Mouse (Mus musculus): ENCODE measurements around the gene Pdcd7.
A peak's percentile ranks its signal among the peaks of the same experiment; 100 is the strongest.

Pdcd7 gene

DNA sequence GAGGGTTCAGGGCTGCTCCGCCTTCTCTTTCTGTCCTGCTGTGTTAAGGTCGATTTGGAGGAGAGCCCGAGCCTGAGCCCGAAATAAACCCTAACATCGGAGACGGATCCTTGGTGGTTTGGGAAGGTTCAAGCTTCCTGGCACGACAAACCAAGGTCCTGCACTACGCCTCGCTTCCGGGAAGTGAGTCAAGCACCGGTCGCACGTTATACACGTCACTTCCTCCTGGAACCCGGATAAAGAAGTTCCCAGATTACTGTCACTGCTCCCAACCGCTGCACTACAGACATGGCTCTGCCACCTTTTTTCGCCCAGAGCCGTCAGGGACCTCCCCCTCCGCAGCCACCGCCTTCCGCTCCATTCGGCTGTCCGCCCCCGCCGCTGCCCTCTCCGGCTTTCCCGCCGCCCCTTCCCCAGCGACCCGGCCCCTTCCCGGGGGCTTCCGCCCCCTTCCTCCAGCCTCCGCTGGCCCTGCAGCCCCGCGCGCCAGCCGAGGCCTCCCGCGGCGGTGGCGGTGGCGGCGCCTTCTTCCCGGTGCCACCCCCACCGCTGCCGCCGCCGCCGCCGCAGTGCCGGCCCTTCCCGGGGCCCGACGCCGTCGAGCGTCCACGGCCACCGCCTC is at the start of gene Pdcd7:
Gene Pdcd7, plus strand, starts transcription at position 251 of the 622 bp plus-strand sequence.
- DNase-seq = peak; percentile 96

DNA sequence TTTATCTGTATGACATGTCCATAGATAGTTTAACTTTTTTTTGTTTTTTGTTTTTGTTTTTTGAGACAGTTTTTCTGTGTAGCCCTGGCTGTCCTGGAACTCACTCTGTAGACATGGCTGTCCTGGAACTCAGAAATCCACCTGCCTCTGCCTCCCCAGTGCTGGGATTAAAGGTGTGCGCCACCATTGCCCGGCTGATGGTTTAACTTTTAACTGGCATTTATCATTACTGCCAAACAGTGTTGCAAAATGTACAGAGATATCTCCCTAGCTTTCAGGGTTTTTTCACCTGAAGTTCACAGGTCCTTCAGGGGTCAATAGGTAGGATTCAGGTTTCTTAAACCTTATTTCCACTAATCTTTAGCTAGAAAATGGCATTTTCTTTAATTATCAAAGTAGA is 48.8 kb upstream of the Pdcd7 start:
- no peak for DNase-seq

GRCm38 (mm10) chr9:65298761-65299160 is 47.1 kb upstream of the Pdcd7 start:
- DNase-seq = no peak

DNA sequence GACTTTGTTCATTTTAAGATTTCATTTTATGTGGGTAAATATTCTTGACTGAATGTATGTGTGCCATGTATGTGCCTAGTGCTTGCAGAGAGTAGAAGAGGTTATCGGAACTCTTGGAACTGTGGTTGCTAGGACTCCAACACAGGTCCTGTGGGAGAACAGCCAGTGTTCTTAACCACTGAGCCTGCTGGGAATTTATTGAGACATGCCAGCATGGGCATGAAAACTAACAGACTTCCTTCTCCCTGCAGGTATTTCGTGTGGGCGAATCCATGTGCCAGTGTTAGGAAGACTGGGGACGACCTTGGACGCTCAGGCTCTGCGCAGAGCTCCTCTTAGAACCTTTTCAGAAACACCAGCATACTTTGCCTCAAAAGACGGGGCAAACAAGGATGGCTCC is 46.3 kb upstream of the Pdcd7 start:
- DNase-seq = no peak

- no peak for DNase-seq
Observed at GRCm38 (mm10) chr9:65302327-65302983, 43.4 kb upstream of the Pdcd7 start.

DNA sequence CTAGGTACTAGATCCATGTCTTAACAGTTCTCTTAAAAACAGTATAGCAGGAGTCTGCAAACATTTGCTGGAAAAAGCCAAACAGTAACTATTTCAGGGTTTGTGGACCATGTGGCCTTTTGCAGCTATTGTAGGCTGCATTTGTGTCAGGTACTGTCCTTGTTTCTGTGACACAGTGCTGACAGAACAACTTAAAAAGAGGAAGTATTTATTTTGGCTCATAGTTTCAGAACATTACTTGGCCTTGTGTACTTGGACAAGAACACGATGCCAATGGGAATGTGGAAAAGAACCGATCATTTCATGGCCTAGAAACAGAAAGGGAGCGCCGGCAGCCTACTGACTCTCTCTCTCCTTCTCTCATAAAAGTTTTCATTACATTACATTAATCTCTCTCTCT is 42.3 kb upstream of the Pdcd7 start:
- no peak for DNase-seq

DNA sequence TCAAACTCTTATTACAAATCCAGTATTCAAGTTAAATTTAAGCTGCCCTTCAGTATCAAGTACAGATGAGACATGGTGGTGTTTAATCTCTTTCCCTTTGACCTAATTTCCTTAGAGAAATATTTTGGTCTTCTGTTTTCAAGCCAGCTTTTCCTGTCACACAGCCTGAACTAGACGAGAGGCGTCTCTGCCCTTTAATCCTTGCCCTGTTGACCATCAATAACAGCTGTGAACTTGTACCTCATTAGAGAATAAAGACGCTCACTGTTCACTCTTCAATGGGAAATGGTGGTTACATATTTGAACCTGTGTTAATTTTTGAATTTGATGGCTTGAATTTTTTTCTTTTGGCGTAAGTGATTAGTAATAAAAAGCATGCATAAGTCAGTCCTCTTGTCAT is 41.6 kb upstream of the Pdcd7 start:
- no peak for DNase-seq

DNA sequence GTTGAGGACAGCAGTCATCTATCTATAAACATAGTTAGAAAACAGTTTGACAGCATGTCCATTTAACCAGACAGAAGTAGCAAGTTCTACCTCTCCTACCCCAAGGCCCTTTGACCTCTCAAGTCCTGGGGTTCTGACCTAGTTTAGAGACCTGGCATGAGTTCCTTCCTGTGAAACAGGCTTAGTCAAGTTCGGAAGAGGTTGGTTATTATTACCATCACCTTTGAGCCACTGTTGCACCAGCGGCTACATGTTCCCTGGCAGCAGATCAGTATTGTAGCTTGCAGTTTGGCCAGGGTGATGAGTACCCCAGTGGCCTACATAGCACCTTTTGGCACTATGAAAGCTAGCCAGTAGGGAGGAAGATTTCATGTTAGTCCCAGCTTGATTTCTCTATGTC is 39.2 kb upstream of the Pdcd7 start:
- DNase-seq = no peak

- no peak for DNase-seq
Observed at GRCm38 (mm10) chr9:65308011-65308410, 37.9 kb upstream of the Pdcd7 start.

- DNase-seq = no peak
Observed at GRCm38 (mm10) chr9:65312669-65313357, 33.1 kb upstream of the Pdcd7 start.

- no peak for DNase-seq
Observed at GRCm38 (mm10) chr9:65313846-65314245, 32.1 kb upstream of the Pdcd7 start.

DNA sequence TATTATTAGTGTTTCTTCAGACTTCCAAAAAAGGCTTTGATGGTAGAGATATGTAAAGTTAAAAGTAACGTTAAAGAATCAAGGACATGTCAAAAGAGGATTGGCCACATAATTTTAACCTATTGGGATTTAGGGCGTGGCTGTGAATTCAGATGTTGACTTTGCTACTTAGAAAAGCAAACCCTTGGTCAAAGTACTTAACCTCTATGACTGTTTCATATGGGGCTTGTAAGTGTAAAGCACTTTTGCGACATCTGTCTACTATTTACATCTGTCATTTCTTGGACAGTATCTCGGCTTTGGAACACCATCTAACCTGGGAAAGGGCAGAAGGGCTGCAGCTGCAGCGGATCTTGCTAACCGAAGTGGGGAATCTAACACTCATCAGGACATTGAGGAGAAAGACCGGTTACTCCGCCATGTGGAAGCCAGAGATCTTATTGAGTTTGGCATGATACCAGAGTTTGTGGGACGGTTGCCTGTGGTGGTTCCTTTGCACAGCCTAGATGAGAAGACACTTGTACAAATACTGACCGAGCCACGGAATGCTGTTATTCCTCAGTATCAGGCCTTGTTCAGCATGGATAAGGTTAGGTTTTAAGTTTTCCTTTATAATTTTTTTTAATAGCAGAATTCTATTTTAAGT is 23.5 kb upstream of the Pdcd7 start:
- DNase-seq = no peak

GRCm38 (mm10) chr9:65325971-65326370 is 19.9 kb upstream of the Pdcd7 start:
- DNase-seq = no peak

- DNase-seq = no peak
Observed at GRCm38 (mm10) chr9:65327371-65327770, 18.5 kb upstream of the Pdcd7 start.

GRCm38 (mm10) chr9:65333958-65334357 is 11.9 kb upstream of the Pdcd7 start:
- DNase-seq = no peak

- no peak for DNase-seq
Observed at GRCm38 (mm10) chr9:65339146-65339545, 6.8 kb upstream of the Pdcd7 start.

DNA sequence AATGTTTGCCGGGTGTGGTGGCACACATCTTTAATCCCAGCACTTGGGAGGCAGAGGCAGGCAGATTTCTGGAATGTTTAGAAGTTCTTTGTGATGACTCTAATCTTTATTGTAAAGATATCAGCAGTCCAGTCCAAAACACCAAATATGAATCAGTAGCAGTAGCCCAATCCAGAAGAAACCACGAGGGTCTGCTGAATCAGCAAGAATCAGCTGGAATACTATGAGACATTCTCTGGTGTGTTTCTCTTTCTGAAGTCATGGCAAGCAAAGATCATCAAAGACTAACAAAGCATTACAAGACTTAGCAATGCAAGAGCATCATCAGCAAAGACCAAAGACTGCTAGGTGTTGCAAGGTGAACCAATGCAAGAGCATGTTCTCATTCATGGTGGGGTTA is 5.5 kb upstream of the Pdcd7 start:
- DNase-seq = no peak

- DNase-seq = peak; percentile 32
Observed at GRCm38 (mm10) chr9:65345439-65345838, 465 bp upstream of the Pdcd7 start.

DNA sequence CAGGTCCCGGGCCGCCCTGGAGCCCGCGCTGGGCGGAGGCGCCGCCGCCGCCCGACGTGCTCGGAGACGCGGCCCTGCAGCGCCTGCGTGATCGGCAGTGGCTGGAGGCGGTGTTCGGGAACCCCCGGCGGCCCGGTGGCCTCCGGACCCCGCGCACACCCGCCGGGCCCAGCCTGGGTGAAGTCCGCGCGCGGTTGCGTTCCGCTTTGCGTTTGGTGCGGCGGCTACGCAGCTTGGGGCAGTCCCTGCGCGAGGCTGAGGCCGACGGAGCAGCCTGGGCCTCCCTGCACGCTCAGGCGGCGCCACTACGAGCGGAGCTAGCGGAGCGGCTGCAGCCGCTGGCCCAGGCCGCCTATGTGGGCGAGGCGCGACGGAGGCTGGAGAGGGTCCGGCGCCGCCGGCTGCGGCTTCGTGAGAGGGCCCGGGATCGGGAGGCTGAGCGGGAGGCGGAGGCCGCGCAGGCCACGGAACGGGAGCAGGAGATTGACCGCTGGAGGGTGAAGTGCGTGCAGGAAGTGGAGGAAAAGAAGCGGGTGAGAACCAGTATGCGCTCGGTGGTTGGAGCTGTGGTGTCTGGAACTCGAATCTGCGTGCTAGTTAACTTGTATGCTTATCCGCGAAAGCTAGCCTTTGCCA is 690 bp downstream of the Pdcd7 start:
- DNase-seq = peak; percentile 47

GRCm38 (mm10) chr9:65347112-65347850 is 1.4 kb downstream of the Pdcd7 start:
- DNase-seq = no peak

- no peak for DNase-seq
Observed at GRCm38 (mm10) chr9:65353251-65353650, 7.3 kb downstream of the Pdcd7 start.

- DNase-seq = no peak
Observed at GRCm38 (mm10) chr9:65356561-65356960, 10.7 kb downstream of the Pdcd7 start.

GRCm38 (mm10) chr9:65356971-65357370 is 11.1 kb downstream of the Pdcd7 start:
- DNase-seq = no peak
